Mouse (Mus musculus) small intestine, adult 10 weeks (tissue): ENCODE results near the gene Id2. TPM values are rescaled to one million over a fixed set of nuclear protein-coding genes. Genes with fewer than 3 reads are reported as not detected.

Source experiments
- polyA plus RNA-seq: library from polyadenylated mRNA; stranded (reverse); fragments of 350-450 nt; fragmentation: Illumina TruSeq; extraction: RNeasy Lipid Tissue Mini Kit (QIAGEN cat#74804); gene quantifications from one replicate; pipeline ENCODE4 v1.2.3, GENCODE M21; 2014; ENCODE audit warnings: low replicate concordance

Gene Id2
- 155 TPM for polyA plus RNA-seq

DNA sequence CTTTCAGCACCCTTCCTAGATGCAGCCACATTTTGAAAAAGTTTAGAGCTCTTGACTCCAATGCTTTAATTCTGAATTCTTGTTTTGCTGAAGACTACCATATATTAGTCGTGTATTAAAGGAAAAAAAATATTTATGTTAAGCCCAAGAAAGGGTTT lies at the start of gene Id2:
Id2 (minus strand) TSS at position 89 of the 158 bp plus-strand sequence.

Other genes starting within 250 kb of the Id2 start
- gene Kidins220, start 122.2 kb downstream of the Id2 start, polyA plus RNA-seq, result 46.6 TPM